Mouse (Mus musculus): ENCODE data around the gene Rpl18.

Rpl18 gene

GRCm38 (mm10) chr7:45713396-45713795 is 1.9 kb upstream of the Rpl18 start:
- DNase-seq (ENCODE audit: low read depth, low spot score), result no peak

- DNase-seq (ENCODE audit: low read depth, low spot score), result no peak
Observed at GRCm38 (mm10) chr7:45713881-45714520, 1.3 kb upstream of the Rpl18 start.

GRCm38 (mm10) chr7:45714630-45715089 is 597 bp upstream of the Rpl18 start:
- DNase-seq (ENCODE audit: low read depth, low spot score), result no peak

- no peak for DNase-seq (ENCODE audit: low read depth, low spot score)
Observed at GRCm38 (mm10) chr7:45715741-45716459, 643 bp downstream of the Rpl18 start.

- DNase-seq (ENCODE audit: low read depth, low spot score), result no peak
Observed at GRCm38 (mm10) chr7:45716460-45716857, 1.2 kb downstream of the Rpl18 start.

- no peak for DNase-seq (ENCODE audit: low read depth, low spot score)
Observed at GRCm38 (mm10) chr7:45716952-45717917, 2.0 kb downstream of the Rpl18 start.

GRCm38 (mm10) chr7:45717918-45718297 is 2.7 kb downstream of the Rpl18 start, which contains the start of gene Sphk2:
Sphk2 (minus strand) TSS chr7:45718002.
- peak; percentile 100 for DNase-seq (ENCODE audit: low read depth, low spot score)

- DNase-seq (ENCODE audit: low read depth, low spot score), result no peak
Observed at GRCm38 (mm10) chr7:45718331-45718730, 3.1 kb downstream of the Rpl18 start.

GRCm38 (mm10) chr7:45719180-45719579 is 3.9 kb downstream of the Rpl18 start:
- DNase-seq (ENCODE audit: low read depth, low spot score), result no peak

GRCm38 (mm10) chr7:45719738-45720412 is 4.6 kb downstream of the Rpl18 start:
- DNase-seq (ENCODE audit: low read depth, low spot score), result no peak

GRCm38 (mm10) chr7:45720413-45721233 is 5.4 kb downstream of the Rpl18 start, which contains the start of gene Fam83e:
Fam83e (plus strand) TSS chr7:45721212.
- no peak for DNase-seq (ENCODE audit: low read depth, low spot score)

GRCm38 (mm10) chr7:45721234-45721571 is 5.9 kb downstream of the Rpl18 start:
- DNase-seq (ENCODE audit: low read depth, low spot score), result no peak

- DNase-seq (ENCODE audit: low read depth, low spot score), result no peak
Observed at GRCm38 (mm10) chr7:45721642-45722347, 6.5 kb downstream of the Rpl18 start.

GRCm38 (mm10) chr7:45722348-45722713 is 7.1 kb downstream of the Rpl18 start:
- DNase-seq (ENCODE audit: low read depth, low spot score), result no peak

GRCm38 (mm10) chr7:45723301-45723700 is 8.0 kb downstream of the Rpl18 start:
- DNase-seq (ENCODE audit: low read depth, low spot score), result no peak

GRCm38 (mm10) chr7:45723781-45724180 is 8.5 kb downstream of the Rpl18 start:
- no peak for DNase-seq (ENCODE audit: low read depth, low spot score)

- DNase-seq (ENCODE audit: low read depth, low spot score), result no peak
Observed at GRCm38 (mm10) chr7:45725151-45725550, 9.9 kb downstream of the Rpl18 start.

- DNase-seq (ENCODE audit: low read depth, low spot score), result no peak
Observed at GRCm38 (mm10) chr7:45725713-45726112, 10.5 kb downstream of the Rpl18 start, which contains the start of gene Spaca4. Spaca4 (minus strand) TSS chr7:45725813.

GRCm38 (mm10) chr7:45726419-45726818 is 11.2 kb downstream of the Rpl18 start:
- DNase-seq (ENCODE audit: low read depth, low spot score), result no peak

GRCm38 (mm10) chr7:45727625-45728024 is 12.4 kb downstream of the Rpl18 start:
- DNase-seq (ENCODE audit: low read depth, low spot score), result no peak
